Mouse (Mus musculus) lung, embryonic 15.5 days (tissue): ENCODE results near the gene Fam49a. TPM values are rescaled to one million over a fixed set of nuclear protein-coding genes. Genes with fewer than 3 reads are reported as not detected.

Source experiments
- ATAC-seq: fragments of 200-750 bp; cut with Nextera tagmentation; 2 replicates; pipeline ENCODE4 v1.8.0; 2017; ENCODE audit warnings: moderate number of reproducible peaks, borderline replicate concordance; ENCODE audit not compliant: low FRiP score, low TSS enrichment; ENCODE audit errors: extremely low read depth
- H3K27ac ChIP-seq: fragments of 300-500 bp; sonication (generic); 2 replicates; pipeline ENCODE4 v1.5.1; 2015; ENCODE audit warnings: moderate library complexity, mild to moderate bottlenecking, inconsistent platforms
- H3K27me3 ChIP-seq: fragments of 300-500 bp; sonication (generic); 2 replicates; pipeline ENCODE4 v1.6.1; 2015; ENCODE audit warnings: inconsistent platforms
- H3K36me3 ChIP-seq: fragments of 300-500 bp; sonication (generic); 2 replicates; pipeline ENCODE4 v1.6.1; 2015; ENCODE audit warnings: inconsistent platforms
- H3K4me1 ChIP-seq: fragments of 300-500 bp; sonication (generic); 2 replicates; pipeline ENCODE4 v1.6.1; 2015; ENCODE audit warnings: inconsistent platforms
- H3K4me2 ChIP-seq: fragments of 300-500 bp; sonication (generic); 2 replicates; pipeline ENCODE4 v1.6.1; 2015; ENCODE audit warnings: inconsistent platforms, mild to moderate bottlenecking, moderate library complexity
- H3K4me3 ChIP-seq: fragments of 300-500 bp; sonication (generic); 2 replicates; pipeline ENCODE4 v1.5.1; 2015; ENCODE audit warnings: mild to moderate bottlenecking, inconsistent platforms
- H3K9ac ChIP-seq: fragments of 300-500 bp; sonication (generic); 2 replicates; pipeline ENCODE4 v1.6.1; 2015; ENCODE audit warnings: inconsistent platforms
- H3K9me3 ChIP-seq: fragments of 300-500 bp; sonication (generic); 2 replicates; pipeline ENCODE4 v1.6.1; 2016; ENCODE audit warnings: inconsistent platforms
- WGBS: fragments of 180-500 bp; shearing (Covaris S2); methylation state at CpG from one replicate; pipeline ENCODE4 v1.1.7; 2015; 5-methylcytosine and 5-hydroxymethylcytosine counted together
- polyA plus RNA-seq: library from polyadenylated mRNA; unstranded; fragments of >200 nt; fragmentation: Nextera tagmentation; extraction: Ambion mirVana; gene quantifications from 2 replicates; pipeline ENCODE4 v1.2.1, GENCODE M21; 2015

Fam49a gene
- 12.6 and 14.4 TPM in 2 replicates for polyA plus RNA-seq

DNA sequence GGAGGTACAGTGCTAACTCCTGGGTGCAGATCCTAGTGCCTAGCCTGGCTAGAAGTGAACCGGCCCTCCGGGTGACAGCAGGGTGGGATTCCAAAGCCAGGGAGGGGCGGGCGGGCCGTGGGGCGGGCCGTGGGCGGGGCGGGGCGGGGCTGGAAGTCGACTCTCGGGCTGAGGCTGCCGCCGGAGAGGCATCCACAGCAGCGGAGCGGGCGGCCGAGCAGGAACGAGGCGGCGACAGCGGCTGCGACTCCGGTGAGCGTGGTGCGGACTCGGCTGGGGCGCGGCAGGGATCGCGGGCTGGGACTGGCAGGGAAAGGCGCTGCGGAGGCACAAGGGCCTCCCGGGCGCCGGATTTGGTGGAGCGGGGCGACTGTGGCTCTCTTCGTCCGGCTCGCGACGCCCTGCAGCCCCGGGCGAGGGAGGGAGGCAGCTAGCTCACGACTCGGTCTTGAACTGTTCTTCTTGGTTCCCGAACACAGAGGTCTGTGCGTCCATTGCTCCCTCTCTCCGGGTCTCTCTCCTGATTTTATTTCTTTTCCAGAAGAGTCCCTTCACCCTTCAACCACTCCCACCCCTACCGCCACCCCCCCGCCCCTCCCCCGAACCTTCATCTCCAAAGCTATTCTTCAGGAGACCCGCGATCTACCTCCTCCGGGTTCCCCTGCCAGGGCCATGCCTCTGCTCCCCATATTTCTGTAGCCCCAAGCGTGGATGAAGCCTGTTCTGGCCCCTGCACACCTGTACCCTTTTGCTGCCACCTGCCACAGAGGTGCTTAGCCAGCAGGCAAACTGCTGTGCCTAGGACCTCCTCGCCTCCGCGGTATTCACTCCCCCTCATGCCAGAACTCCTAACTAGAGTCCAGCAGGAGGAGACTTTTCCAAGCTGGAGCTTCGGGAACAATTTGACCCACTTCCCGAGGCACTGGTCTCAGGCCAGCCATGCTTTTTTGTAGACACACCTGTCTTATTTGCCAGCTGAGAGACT, at the start of gene Fam49a:
Fam49a (plus strand) TSS at position 153 of the 985 bp plus-strand sequence.
- under 1% methylated on average over 60 of the region's 62 CpGs for WGBS

DNA sequence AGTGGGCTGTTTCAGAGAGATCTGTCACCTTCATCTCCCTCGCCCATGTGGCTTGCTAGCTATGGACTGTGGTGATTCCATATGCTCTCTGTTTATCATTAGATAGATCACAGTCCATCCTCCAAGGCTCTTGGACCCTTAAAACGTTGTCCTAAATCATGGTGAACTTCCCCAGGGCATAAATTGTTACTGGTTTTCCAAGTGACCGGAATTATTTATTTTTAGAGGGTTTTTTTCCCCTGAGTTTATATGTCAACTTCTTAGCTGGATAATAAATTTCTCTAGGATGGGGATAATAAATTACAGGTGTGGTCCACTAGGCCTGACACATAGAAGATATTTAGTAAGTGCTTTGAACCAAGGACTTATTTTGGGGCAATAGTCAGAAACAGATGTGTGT, 48.4 kb upstream of the Fam49a start:
- H3K4me1 ChIP-seq = no peaks in the 10 kb centered on the region
- no peak for ATAC-seq
- 43% methylated on average over 3 of the region's 3 CpGs for WGBS
- H3K4me3 ChIP-seq = no peak overlapping the region
- no peak overlapping the region for H3K9ac ChIP-seq
- no peaks in the 10 kb centered on the region for H3K9me3 ChIP-seq
- H3K36me3 ChIP-seq = no peaks in the 10 kb centered on the region
- H3K4me2 ChIP-seq = no peak overlapping the region
- no peak overlapping the region for H3K27ac ChIP-seq
- no peaks in the 10 kb centered on the region for H3K27me3 ChIP-seq

More for the DNA sequence above, at the start of gene Fam49a:
- peak within 1 kb of the TSS; percentile 86 for H3K4me2 ChIP-seq
- H3K27ac ChIP-seq = peak within 1 kb of the TSS; percentile 41; the same call in 1 of the 2 replicates
- H3K4me3 ChIP-seq = peak within 1 kb of the TSS; percentile 64
- H3K36me3 ChIP-seq = no peaks in the 10 kb centered on the region
- H3K27me3 ChIP-seq = no peaks in the 10 kb centered on the region
- H3K9ac ChIP-seq = peak within 1 kb of the TSS; percentile 79
- no peaks in the 10 kb centered on the region for H3K9me3 ChIP-seq
- ATAC-seq = peak; percentile 88
- peaks cover 30% of the 10 kb centered on the region for H3K4me1 ChIP-seq

DNA sequence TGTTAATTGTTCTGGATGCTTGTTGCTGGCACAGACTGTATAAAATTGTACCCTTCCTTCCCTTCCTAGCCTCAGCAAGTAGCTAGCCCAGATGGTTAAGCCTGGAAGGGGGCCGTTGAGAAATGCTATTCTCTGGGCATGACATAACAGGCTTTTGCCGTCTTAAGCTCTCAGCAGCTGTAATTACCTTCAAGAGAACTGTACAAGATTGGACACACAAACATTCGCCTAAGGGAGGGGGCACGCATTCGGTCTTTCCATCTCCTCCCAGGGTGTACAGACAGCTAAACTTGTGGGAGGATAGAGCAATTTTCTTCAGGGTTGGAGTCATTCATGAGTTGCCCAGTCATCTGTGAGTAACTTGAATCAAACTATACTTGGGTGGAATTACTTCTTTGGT, 43.0 kb upstream of the Fam49a start:
- Histone ChIP-seq H3K9me3 (no peaks in the 10 kb centered on the region), H3K9ac (no peak overlapping the region), H3K27me3 (no peaks in the 10 kb centered on the region), H3K4me3 (no peak overlapping the region), H3K4me2 (no peak overlapping the region), H3K4me1 (no peaks in the 10 kb centered on the region), H3K27ac (no peak overlapping the region), H3K36me3 (no peaks in the 10 kb centered on the region)
- ATAC-seq = no peak
- 67% methylated on average over 5 of the region's 5 CpGs for WGBS

DNA sequence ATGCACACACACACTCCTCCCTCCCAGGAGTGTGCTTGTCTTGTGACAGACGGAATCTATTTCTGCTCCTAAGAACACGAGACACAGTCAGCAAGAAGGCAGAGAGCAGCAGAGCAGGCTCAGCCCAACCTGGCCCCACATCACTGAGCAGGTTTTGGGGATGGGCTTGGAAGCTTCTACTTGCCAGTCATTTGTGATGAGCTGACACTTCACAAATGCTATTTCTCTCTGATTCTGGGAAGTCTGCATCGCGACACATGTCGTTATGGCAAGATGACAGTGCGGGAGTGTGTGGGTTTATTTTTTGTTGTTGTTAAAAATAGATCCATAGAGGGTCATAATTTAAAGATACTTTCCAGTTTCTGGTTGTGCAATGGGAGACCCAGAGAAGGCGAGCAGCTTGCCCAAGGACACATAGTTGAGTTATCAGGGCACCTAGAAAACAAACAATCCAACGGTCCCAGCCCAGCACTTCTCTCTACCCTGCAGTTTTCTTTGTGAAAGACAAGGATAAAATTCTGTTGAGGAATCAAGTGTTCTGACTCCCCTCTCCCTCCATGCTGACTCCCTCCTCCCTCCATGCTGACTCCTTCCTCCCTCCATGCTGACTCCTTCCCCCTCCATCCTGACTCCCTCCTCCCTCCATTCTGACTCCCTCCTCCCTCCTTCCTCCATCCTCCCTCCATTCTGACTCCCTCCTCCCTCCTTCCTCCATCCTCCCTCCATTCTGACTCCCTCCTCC, 41.0 kb upstream of the Fam49a start:
- no peaks in the 10 kb centered on the region for H3K9me3 ChIP-seq
- 30% methylated on average over 8 of the region's 8 CpGs for WGBS
- ATAC-seq = no peak; the same call in 1 of the 2 replicates

DNA sequence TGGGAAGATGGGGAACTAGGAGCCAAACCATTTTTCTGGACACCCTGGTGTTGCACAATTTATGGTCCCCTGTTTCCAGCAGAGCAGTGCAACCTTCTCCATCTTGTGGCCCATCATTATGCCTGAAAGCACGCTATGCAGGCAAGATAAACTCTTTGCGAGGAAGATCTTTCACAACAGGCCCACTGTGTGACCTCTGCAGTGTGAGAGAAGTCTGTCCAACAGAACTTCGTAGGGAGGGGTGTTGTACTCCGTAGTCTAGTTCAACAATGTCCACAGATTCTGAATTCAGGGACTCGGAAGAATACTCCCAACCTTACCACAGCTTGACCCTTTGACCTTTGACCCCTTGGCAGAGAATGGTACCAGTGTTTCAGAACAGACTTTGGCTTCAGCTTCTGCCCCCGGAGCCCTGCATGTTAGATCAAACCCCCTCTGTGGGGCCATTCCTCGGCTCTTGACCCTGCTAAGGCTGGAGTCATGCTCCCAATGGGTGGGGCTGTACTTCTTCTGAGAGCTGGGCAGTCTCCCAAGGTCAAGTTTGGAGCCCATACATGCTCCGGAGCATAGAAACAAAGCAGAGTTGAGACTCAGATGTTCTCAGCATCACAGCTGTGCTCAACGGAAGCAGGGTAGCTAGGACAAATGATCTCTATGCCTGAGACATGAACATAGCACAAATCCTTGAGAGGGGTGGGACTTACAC, 39.2 kb upstream of the Fam49a start:
- H3K4me3 ChIP-seq = no peak overlapping the region
- 62% methylated on average over 9 of the region's 9 CpGs for WGBS
- no peak overlapping the region for H3K27ac ChIP-seq
- no peaks in the 10 kb centered on the region for H3K27me3 ChIP-seq
- H3K4me2 ChIP-seq = no peak overlapping the region
- ATAC-seq = 0 out of 2 replicates have a peak, but pooled peaks have one; percentile 19
- no peaks in the 10 kb centered on the region for H3K4me1 ChIP-seq
- no peaks in the 10 kb centered on the region for H3K9me3 ChIP-seq
- no peaks in the 10 kb centered on the region for H3K36me3 ChIP-seq
- no peak overlapping the region for H3K9ac ChIP-seq

More for the DNA sequence above, 41.0 kb upstream of the Fam49a start:
- no peaks in the 10 kb centered on the region for H3K4me1 ChIP-seq
- H3K36me3 ChIP-seq = no peaks in the 10 kb centered on the region
- H3K4me3 ChIP-seq = no peak overlapping the region
- H3K27ac ChIP-seq = no peak overlapping the region
- no peaks in the 10 kb centered on the region for H3K27me3 ChIP-seq
- H3K9ac ChIP-seq = no peak overlapping the region
- H3K4me2 ChIP-seq = no peak overlapping the region

DNA sequence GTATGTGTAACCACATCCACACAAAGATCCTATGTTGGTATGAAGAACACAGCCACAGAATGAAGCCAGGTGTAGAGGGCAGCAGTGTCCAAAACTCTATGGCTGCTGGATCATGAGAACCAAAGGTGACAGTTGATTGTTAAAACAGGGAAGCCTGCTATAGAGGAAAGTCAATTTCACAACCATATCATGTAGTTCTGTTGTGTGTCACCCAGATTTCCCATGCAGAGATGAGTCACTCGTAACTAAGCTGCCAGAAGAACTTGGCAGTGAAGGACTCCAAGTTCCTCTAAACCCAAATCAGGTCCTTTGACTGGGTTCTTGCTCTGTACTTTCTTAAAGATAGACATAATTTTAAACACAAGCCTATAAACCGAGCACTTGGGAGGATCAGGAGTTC, 38.6 kb upstream of the Fam49a start:
- Histone ChIP-seq H3K27me3 (no peaks in the 10 kb centered on the region), H3K9me3 (no peaks in the 10 kb centered on the region), H3K4me2 (no peak overlapping the region), H3K27ac (no peak overlapping the region), H3K36me3 (no peaks in the 10 kb centered on the region), H3K4me3 (no peak overlapping the region), H3K4me1 (no peaks in the 10 kb centered on the region), H3K9ac (no peak overlapping the region)
- no peak for ATAC-seq
- 62% methylated on average over 2 of the region's 2 CpGs for WGBS

DNA sequence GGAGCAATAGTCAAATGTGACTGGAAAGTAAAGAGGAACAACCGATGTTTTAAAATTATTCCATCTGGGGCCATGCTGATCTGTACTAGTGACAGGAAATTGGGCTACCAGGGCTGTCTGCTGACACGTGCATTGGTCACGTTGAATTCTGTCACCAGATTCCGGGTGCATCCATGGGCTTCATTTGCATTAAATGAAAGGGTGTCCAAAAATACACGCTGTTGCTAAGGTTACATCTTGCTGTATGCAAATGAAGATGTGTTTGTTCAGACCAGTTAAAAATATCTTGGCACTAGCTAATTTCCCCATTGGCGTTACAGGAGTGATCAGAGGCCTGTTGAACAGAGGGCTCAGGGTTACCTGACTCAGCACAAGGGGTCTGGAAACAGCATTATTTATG, 36.2 kb upstream of the Fam49a start:
- Histone ChIP-seq H3K27ac (no peak overlapping the region), H3K36me3 (no peaks in the 10 kb centered on the region), H3K4me2 (no peak overlapping the region), H3K4me3 (no peak overlapping the region), H3K27me3 (no peaks in the 10 kb centered on the region), H3K4me1 (no peaks in the 10 kb centered on the region), H3K9ac (no peak overlapping the region), H3K9me3 (no peaks in the 10 kb centered on the region)
- ATAC-seq = no peak
- 80% methylated on average over 6 of the region's 6 CpGs for WGBS

DNA sequence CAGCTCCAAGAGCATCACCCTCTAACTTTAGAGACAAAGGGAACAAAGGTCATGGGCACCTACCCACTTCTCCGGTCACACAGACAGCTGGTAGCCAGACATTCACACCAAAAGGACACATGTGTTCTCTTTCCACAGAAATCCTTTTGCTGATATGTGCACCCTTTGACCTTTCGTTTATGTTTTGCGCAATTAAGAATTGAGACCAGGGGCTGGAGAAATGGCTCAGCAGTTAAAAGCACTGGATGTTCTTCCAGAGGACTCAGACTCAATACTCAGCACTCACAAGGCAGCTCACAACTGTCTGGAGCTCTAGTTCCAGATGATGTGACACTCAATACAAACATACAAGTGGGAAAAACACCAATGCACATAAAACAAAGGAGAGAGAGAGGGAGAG, 34.3 kb upstream of the Fam49a start:
- 73% methylated on average over 3 of the region's 3 CpGs for WGBS
- no peak overlapping the region for H3K27ac ChIP-seq
- H3K4me2 ChIP-seq = no peak overlapping the region
- no peak for ATAC-seq
- no peaks in the 10 kb centered on the region for H3K36me3 ChIP-seq
- H3K4me1 ChIP-seq = no peaks in the 10 kb centered on the region
- no peaks in the 10 kb centered on the region for H3K27me3 ChIP-seq
- no peaks in the 10 kb centered on the region for H3K9me3 ChIP-seq
- no peak overlapping the region for H3K4me3 ChIP-seq
- no peak overlapping the region for H3K9ac ChIP-seq

DNA sequence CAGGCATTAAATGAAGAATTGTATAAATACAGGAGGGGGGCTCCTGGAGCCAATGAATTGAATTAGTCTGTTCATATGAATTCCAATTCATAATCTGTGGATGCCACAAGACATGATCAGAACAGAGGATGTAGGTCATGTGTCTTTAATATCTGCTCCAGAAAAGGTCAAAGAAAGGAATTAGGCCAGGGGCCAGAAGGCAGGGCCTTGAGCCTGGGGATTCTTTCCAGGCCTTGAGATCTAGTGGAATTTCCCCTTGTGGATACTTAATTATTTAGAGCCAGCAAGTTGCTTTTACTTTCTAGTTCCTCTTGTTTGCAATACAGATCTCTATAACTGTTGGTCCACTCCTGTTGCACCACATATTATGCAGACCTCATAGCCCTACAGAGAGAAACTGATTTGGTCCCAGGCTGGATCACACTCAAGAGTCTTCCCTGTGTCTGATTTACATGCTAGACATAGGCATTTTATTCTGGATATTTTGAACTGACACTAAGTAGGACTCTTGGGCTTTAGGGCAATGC, 31.8 kb upstream of the Fam49a start:
- H3K4me3 ChIP-seq = no peak overlapping the region
- H3K4me2 ChIP-seq = no peak overlapping the region
- ATAC-seq = no peak
- no peaks in the 10 kb centered on the region for H3K27me3 ChIP-seq
- H3K36me3 ChIP-seq = no peaks in the 10 kb centered on the region
- H3K9ac ChIP-seq = no peak overlapping the region
- H3K9me3 ChIP-seq = no peaks in the 10 kb centered on the region
- H3K4me1 ChIP-seq = no peaks in the 10 kb centered on the region
- no peak overlapping the region for H3K27ac ChIP-seq

DNA sequence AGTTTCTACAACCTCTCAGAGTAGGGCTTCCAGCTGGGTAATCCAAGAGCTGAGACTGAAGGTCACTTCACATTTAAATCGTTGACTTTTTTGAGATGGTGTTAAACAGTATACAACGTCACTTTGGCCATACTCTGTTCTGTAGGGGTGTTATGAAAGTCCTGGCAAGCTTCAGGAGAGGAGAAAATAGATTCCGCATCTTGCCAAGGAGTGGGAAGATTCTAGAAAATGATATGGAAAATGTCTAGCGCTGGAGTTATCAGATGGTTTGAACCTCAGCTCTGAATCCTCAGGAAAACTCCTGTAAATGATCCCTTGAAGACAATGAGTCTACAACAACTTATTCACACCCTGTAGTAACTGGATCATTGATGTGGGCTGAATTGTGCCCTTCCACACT, 29.8 kb upstream of the Fam49a start:
- Histone ChIP-seq H3K36me3 (no peaks in the 10 kb centered on the region), H3K4me2 (no peak overlapping the region), H3K27me3 (no peaks in the 10 kb centered on the region), H3K9ac (no peak overlapping the region), H3K4me3 (no peak overlapping the region), H3K9me3 (no peaks in the 10 kb centered on the region), H3K4me1 (no peaks in the 10 kb centered on the region), H3K27ac (no peak overlapping the region)
- WGBS = 74% methylated on average over 4 of the region's 4 CpGs
- no peak for ATAC-seq

DNA sequence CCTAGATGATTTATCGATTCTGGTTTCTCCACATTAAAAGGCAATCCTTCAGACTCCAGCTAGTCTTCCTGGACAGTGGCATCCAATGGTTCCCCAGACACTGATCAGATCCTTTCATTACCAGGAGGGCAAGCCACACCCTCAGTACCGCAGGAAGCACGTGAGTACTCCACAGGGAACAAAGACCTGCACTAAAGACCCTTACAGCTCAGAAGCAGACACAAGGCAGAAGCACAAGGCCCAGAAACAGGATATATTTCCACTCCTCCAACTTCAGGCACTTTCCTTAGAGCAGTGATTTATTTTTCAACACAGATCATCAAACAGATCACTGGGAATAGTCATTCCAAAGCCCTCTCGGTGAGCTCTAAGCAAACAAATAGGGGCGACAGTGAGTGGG, 25.0 kb upstream of the Fam49a start:
- Histone ChIP-seq H3K4me1 (no peaks in the 10 kb centered on the region), H3K27me3 (no peaks in the 10 kb centered on the region), H3K4me3 (no peak overlapping the region), H3K27ac (no peak overlapping the region), H3K9me3 (no peaks in the 10 kb centered on the region), H3K36me3 (no peaks in the 10 kb centered on the region), H3K4me2 (no peak overlapping the region), H3K9ac (no peak overlapping the region)
- no peak for ATAC-seq
- 39% methylated on average over 5 of the region's 5 CpGs for WGBS
